Mouse (Mus musculus) adrenal gland, postnatal 10 days (tissue): ENCODE results near the gene Tmc5. TPM values are rescaled to one million over a fixed set of nuclear protein-coding genes. Genes with fewer than 3 reads are reported as not detected.
A peak's percentile ranks its signal among the peaks of the same experiment; 100 is the strongest.

Source experiments
- DNase-seq: peaks from one replicate; pipeline ENCODE4 v3.0.0; 2021; ENCODE audit warnings: mixed read lengths
- long read RNA-seq, 2 experiments: library from polyadenylated mRNA; stranded (forward); transcript quantifications; one replicate each; pipeline ENCODE4 v2.0.0; 2021
- total RNA-seq, 2 experiments: library from RNA; stranded (reverse); gene quantifications; 2 replicates each; pipeline ENCODE4 v1.2.3; 2021

Tmc5 gene
- under 1 TPM; 0.45 to 0.64 TPM for total RNA-seq
- long read RNA-seq, experiment 1, result 0 reads
- long read RNA-seq, experiment 2, result 0 reads

- peak; percentile 17 for DNase-seq
These were observed at the start of gene Tmc5 for GRCm38 (mm10) chr7:118597201-118597600. Tmc5 (plus strand) TSS chr7:118597297.

- DNase-seq, result no peak
These were observed 49.6 kb upstream of the Tmc5 start for GRCm38 (mm10) chr7:118547451-118547850.

- DNase-seq, result no peak
These were observed 43.2 kb upstream of the Tmc5 start for GRCm38 (mm10) chr7:118553881-118554280.

GRCm38 (mm10) chr7:118554290-118554689 lies 42.8 kb upstream of the Tmc5 start:
- DNase-seq, result no peak

- DNase-seq, result no peak
These were observed 28.0 kb upstream of the Tmc5 start for GRCm38 (mm10) chr7:118569121-118569543.

GRCm38 (mm10) chr7:118571350-118571749 lies 25.7 kb upstream of the Tmc5 start:
- no peak for DNase-seq

- DNase-seq, result peak; percentile 22
These were observed 25.1 kb upstream of the Tmc5 start for GRCm38 (mm10) chr7:118572039-118572438.

GRCm38 (mm10) chr7:118578269-118578668 lies 18.8 kb upstream of the Tmc5 start:
- no peak for DNase-seq

- no peak for DNase-seq
These were observed 17.2 kb upstream of the Tmc5 start for GRCm38 (mm10) chr7:118579938-118580337.

GRCm38 (mm10) chr7:118583821-118584220 lies 13.3 kb upstream of the Tmc5 start:
- no peak for DNase-seq

GRCm38 (mm10) chr7:118584257-118584907 lies 12.7 kb upstream of the Tmc5 start, which contains the start of gene Tmc7:
Tmc7 (minus strand) TSS chr7:118584736.
- DNase-seq, result peak; percentile 75

GRCm38 (mm10) chr7:118584926-118585325 lies 12.2 kb upstream of the Tmc5 start:
- DNase-seq, result no peak

GRCm38 (mm10) chr7:118585856-118586255 lies 11.2 kb upstream of the Tmc5 start:
- DNase-seq, result peak; percentile 67

- no peak for DNase-seq
These were observed 6.3 kb upstream of the Tmc5 start for GRCm38 (mm10) chr7:118590726-118591305.

- DNase-seq, result no peak
These were observed 5.0 kb upstream of the Tmc5 start for GRCm38 (mm10) chr7:118592146-118592545.

- DNase-seq, result no peak
These were observed 3.3 kb upstream of the Tmc5 start for GRCm38 (mm10) chr7:118593567-118594407.

- DNase-seq, result no peak
These were observed 2.5 kb upstream of the Tmc5 start for GRCm38 (mm10) chr7:118594611-118595010.

- DNase-seq, result peak; percentile 96
These were observed 1.9 kb upstream of the Tmc5 start for GRCm38 (mm10) chr7:118595228-118595627.

GRCm38 (mm10) chr7:118596271-118596670 lies 826 bp upstream of the Tmc5 start:
- DNase-seq, result no peak

- no peak for DNase-seq
These were observed 3.0 kb downstream of the Tmc5 start for GRCm38 (mm10) chr7:118599954-118600631.

GRCm38 (mm10) chr7:118604842-118605241 lies 7.7 kb downstream of the Tmc5 start:
- peak; percentile 10 for DNase-seq

- DNase-seq, result no peak
These were observed 12.7 kb downstream of the Tmc5 start for GRCm38 (mm10) chr7:118609815-118610214.
